Mouse (Mus musculus) thymus, adult 18-20 months (tissue): ENCODE measurements at regions not wholly inside any gene's neighbourhood (a gene's known extent, or its start where the extent isn't known, plus 50 kb on each side); places are given as distances from the start of the nearest gene placed in this dataset.

ENCODE experiments used
- DNase-seq, 2 experiments: peaks; one replicate each; pipeline ENCODE4 v3.0.0; 2022; ENCODE audit warnings: mixed read lengths in 2 of 2

DNA sequence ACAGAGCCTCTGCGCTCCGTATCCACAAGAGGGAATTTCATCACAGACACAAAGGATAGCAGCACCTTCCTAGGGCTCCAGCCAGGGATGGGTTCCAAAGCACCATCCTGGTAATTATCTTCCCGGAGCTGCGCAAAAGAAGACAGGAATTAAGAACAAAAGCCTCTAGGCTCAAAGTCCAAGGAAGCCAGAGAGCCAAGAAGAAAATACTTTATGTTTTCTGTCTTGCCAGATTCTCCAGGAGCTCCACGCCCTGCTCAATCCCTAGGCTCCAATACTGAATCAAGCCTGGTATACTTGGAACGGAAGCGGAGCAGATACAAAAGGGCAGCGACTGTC is 54.4 kb downstream of the Irf2bpl start:
- no peak for DNase-seq

DNA sequence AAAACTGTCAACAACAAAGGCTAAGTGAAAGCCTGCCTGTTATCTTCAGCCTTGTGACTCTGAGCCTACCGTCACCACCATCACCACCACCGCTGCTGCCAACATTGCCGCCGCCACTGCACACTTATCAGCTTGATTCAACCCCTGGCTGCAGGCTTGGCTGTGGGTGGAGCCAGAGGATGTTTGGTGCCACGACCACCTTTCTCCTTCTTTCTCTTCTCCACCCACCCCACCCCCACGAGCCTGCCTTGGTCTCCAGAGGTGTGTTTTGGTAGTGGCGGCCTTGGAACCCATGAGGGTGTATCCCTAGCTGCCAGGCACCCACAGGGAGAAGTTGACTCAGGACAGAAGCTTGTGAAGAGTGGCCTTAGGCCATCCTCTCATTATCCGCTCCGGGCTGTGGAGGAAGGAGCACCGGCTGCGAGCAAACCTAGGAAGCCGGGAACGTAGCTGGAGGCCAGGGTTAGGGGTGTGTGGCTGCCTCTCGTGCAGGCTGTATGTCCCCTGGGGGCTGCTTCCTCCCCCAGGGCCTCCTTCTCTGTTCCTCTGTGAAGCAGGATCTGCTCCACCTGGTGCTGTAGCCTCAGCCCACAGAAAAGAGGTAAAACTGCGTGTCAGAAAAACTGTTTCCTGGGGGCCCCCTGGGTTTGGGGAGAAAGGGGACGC is 54.9 kb downstream of the Irf2bpl start:
- DNase-seq = peak in 1 of 2 experiments; percentile 73

DNA sequence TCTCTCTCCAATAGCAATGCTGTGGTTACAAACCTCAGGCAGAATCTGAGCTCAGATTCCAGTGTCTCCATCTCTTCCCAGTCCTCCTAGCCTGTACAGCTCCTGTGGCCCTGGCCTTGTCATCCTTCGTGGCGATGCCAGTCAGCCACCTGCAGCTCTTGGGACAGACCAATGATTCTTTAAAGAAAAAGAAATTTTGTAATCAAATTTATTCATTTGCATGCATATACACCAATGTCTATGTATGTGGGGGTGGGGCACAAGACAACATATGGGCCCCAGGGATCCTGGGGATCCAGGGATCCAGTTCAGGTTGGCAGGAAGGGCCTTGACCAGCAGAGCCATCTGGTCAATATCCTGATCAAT is 57.4 kb downstream of the Irf2bpl start:
- DNase-seq = no peak

DNA sequence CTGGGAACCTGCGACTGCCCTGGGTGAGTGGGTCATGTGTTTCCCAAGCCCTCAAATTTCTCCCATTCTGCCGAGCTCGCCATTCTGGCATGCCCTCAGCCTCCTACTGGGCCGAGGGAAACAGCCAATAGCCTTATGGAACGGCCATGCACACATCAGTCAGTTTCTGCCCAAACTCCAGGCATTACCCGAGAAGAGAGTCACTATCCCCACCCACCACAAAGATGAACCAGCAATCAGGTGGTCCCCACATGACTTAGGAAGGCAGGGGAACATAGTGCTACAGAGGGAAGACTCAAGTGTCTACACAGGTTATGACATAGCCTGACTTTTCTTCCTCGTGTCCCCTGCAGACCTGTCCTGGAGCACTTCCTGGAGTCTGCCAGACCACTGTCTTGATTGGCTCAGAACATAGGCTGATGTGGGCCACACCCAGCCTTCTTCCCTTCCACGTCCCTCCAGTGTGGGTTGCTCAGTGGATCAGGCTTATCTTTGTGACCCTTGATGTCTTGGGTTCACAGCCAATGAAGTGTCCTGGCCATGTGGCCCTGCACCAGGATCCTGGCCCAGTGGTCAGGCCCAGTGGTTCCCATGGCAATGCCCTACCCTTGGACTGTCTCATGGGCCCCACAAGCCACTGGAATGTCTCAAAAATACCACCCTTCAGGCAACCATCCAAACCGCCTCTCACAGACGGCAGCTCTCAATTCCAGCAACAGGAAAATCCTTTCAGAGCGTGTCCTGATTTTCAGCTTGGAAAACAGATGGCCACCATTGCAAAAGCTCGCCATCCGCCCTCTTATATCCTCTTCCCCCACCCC is 58.0 kb downstream of the Irf2bpl start:
- DNase-seq = no peak

- no peak for DNase-seq
These were observed 58.8 kb downstream of the Irf2bpl start for GRCm38 (mm10) chr12:86825584-86826419.

DNA sequence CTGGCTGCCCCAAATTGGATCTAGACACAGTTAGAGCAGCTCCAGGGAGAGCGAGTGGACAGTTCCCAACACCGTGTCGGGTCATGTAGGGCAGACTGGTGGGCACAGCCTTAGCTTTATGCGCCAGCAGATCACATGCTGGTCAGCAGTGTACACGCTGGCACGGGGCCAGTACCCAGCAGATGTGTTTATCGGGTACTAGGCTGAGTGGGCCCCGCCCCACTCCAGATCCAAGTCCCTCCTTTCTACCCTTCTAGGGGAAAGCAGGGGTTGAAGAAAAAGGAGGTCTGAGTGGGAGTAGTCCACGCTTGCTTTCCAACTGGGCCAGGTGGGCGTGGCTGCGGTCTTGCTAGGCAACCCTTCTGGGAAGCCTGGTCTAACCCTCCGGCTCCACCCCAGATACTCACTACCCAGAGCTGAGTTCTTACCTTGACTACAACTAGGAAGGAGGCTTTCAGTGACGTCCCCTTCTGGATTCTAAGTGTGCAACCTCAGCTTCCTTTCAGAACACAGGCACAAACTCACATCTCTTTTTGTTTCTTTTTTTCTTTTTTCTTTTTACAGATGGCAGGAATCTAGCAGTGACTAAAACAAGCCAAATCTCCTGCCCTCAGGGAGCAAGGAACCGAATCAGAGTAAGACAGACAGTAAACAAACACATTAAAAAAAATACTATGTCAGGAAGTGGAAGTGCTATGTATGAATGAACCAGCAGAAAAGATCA is 59.6 kb downstream of the Irf2bpl start:
- peak in 1 of 2 experiments; percentile 68 for DNase-seq

DNA sequence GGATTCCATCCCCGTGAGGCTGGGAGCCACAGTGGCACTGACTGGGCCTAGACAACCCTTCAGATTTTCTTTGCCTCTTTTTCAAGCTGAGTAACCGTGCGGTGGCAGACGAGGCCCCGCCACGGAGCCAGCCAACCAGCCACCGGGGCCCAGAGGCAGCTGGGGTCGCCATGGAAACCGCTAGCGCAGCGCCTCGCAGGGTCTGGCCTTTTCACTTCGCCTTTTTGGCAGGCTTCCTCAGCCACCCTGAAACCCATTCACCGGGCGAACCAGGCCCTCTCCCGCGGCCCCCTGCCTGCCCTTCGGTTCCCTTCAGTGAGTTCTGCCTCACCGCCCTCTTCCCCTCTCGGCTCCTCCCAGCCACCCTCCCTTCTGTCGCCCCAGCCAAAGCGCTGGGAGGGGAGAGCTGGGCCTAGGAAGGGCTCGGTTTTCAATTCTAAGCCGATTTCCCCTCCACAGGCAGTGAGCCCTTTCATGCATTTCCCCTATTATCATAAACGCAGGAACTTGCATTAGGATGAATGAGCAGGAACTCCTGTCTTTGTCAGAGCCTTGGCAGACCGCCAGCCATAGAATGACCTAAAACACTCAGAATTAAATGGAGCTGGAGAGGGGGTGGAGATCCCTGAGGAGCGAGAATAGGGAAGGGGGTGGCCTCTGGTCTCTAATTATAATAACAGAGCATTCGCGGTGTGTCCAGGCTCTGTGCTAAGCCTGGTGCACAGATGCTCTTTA is 60.6 kb downstream of the Irf2bpl start:
- DNase-seq = peak; percentile 77 to 85

DNA sequence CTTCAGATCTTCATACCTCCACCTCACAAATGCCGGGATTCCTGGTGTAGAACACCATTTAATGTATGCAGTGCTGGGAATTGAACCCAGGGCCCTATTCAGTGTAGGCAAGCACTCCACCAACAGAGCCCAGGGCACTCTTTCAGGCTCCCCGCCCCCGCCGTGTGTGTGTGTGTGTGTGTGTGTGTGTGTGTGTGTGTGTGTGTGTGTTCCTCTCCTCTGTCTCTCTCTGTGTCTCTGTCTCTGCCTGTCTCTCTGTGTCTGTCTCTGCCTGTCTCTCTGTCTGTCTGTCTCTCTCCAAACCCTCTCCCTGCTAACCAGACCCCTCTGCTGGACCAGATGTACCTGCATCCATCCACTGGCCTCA is 61.1 kb downstream of the Irf2bpl start:
- no peak for DNase-seq

- DNase-seq = no peak
These were observed 63.4 kb downstream of the Irf2bpl start for GRCm38 (mm10) chr12:86821183-86821582.

- no peak for DNase-seq
These were observed 65.0 kb downstream of the Irf2bpl start for GRCm38 (mm10) chr12:86819568-86819967.

- DNase-seq = no peak
These were observed 65.4 kb downstream of the Irf2bpl start for GRCm38 (mm10) chr12:86819163-86819562.

DNA sequence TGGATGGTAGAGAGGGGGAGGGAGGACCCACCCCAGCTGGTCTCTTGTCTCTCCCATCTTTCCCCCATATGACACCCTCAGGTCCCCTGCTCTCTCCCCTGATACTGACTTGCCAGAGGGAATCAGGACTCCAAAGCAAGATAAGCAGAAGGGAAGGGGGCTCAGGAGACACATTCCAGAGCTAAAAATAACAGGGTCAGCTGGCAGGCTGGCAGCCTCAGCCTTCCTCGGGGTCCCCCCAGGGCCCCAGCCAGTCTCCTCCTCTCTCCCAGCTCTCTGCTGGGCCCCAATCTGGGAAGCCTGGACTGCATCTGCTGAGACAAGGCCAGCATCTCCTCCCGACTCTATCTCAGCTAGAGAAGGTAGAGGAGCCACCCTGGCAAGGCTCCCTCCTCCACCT is 66.4 kb downstream of the Irf2bpl start:
- no peak for DNase-seq

DNA sequence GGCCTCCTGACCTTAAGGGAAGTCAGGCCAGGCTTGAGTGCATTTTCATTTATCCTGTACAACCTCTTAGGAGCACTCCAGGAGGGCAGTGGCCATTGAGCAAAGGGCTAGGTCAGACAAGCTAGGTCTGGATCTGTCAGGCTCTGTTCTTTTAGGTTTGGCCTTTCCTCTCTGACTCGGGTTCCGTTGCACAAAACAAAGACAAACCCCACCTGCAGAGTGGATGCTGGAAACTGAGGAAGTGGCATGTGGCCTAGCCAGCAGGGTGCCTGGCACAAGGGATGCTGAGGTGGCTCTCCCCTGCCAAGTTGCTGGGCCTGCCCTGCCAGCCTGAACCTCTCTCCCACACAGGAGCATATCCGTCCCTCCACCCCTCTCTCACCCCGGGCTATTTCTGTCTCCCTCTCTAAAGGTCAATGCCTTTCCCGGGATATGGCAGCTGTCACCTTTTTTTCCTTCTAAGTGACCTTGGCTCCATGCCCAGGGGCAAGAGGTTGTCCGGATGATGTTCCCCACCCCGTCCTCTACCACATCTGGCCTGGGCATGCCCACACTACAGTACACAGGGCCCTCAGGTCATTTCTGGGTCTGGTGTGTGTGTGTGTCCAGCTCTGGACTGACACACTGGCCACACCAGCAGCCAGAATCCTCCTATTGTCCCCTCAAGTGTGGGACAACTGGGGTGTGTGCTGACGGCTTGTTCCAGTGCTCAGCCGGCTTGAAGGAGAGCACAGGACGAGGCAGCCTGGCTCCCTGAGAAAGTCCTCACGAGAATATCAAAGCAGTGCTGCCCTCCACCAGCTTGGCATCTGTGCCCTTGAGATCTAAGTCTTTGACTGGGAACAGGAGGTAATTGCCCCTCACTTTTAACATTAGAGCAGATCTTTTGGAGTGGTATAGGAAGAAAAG is 67.6 kb downstream of the Irf2bpl start:
- DNase-seq = no peak

GRCm38 (mm10) chr12:86816171-86816701 is 68.4 kb downstream of the Irf2bpl start:
- DNase-seq = no peak

DNA sequence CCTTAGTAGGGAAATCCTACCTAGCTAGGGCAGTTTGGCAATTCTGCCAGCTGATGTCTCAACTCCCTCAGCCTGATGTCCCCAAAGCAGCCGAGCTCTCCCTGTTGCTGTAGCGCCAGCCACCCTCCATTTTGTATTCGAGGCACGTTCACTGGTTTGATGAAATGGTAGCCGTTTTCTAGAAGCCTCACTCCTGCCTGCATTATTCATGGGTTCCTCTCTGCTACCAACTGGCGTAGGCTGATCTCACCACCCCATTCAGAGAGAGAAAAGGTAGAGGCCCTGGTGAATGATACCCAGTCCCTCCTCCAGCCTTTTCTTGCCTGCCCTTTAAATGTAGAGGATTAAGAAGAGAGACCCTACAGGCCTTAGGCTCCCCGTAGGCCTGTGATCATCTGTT is 69.9 kb downstream of the Irf2bpl start:
- no peak for DNase-seq
